Mouse (Mus musculus) embryonic facial prominence, embryonic 10.5 days (tissue): ENCODE measurements around the gene Ppm1l. TPM values are rescaled to one million over a fixed set of nuclear protein-coding genes. Genes with fewer than 3 reads are reported as not detected.

Source experiments
- DNase-seq: peaks from one replicate; pipeline ENCODE4 v3.0.0-alpha.2; 2017; ENCODE audit warnings: low spot score
- H3K27ac ChIP-seq: fragments of 300-500 bp; sonication (generic); replicated peaks from 2 replicates; pipeline ENCODE4 v1.5.1; 2016; ENCODE audit warnings: mild to moderate bottlenecking
- H3K27me3 ChIP-seq: fragments of 300-500 bp; sonication (generic); replicated peaks from 2 replicates; pipeline ENCODE4 v1.6.1; 2016; ENCODE audit warnings: low read depth, mild to moderate bottlenecking; ENCODE audit not compliant: poor library complexity, severe bottlenecking
- H3K36me3 ChIP-seq: fragments of 300-500 bp; sonication (generic); replicated peaks from 2 replicates; pipeline ENCODE4 v1.6.1; 2016; ENCODE audit warnings: mild to moderate bottlenecking, moderate library complexity
- H3K4me1 ChIP-seq: fragments of 300-500 bp; sonication (generic); 2 replicates; pipeline ENCODE4 v1.6.1; 2016
- H3K4me3 ChIP-seq: fragments of 300-500 bp; sonication (generic); 2 replicates; pipeline ENCODE4 v1.5.1; 2016; ENCODE audit warnings: mild to moderate bottlenecking, moderate library complexity
- H3K9me3 ChIP-seq: fragments of 300-500 bp; sonication (generic); 2 replicates; pipeline ENCODE4 v1.6.1; 2016; ENCODE audit warnings: mild to moderate bottlenecking
- WGBS: fragments of 180-500 bp; shearing (Covaris S2); methylation state at CpG from one replicate; pipeline ENCODE4 v1.1.7; 2016; 5-methylcytosine and 5-hydroxymethylcytosine counted together
- polyA plus RNA-seq: library from polyadenylated mRNA; unstranded; fragments of >200 nt; fragmentation: Nextera tagmentation; extraction: Ambion mirVana; gene quantifications from 2 replicates; pipeline ENCODE4 v1.2.1, GENCODE M21; 2016

Gene Ppm1l
- 10.0 and 10.4 TPM in 2 replicates for polyA plus RNA-seq

- Histone ChIP-seq H3K36me3 (no peaks in the 10 kb centered on the region), H3K27me3 (peaks cover 13% of the 10 kb centered on the region; the same call in 1 of the 2 replicates), H3K4me3 (peak within 1 kb of the TSS; percentile 80), H3K9me3 (no peaks in the 10 kb centered on the region), H3K4me1 (peaks cover 31% of the 10 kb centered on the region), H3K27ac (peak within 1 kb of the TSS; percentile 96)
- DNase-seq, result peak; percentile 98
- under 1% methylated on average over 79 of the region's 80 CpGs for WGBS
Observed at GRCm38 (mm10) chr3:69316391-69317195, at the start of gene Ppm1l. Ppm1l (plus strand) TSS chr3:69316861.

DNA sequence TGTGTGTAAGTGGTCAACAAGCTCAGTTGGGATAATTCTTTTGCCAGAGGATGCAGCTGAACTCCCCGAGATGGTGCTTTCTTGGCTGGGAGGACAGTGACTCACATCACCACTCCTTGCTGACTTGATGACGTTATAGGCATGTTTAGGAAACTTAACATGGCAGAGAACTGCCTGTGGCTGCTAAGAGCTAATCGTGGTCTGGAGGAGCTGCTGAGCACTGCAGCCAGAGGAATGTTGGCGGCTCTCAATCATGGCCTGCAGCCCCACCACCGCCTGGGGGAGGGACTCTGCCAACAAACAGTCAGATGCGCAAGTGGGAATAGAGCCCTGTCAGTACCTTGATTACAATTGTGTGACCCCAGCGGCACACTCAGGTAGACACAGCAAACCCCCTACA is 44.8 kb upstream of the Ppm1l start:
- H3K36me3 ChIP-seq, result no peaks in the 10 kb centered on the region
- H3K9me3 ChIP-seq, result no peaks in the 10 kb centered on the region
- 69% methylated on average over 7 of the region's 7 CpGs for WGBS
- no peaks in the 10 kb centered on the region for H3K4me1 ChIP-seq
- no peak overlapping the region for H3K27ac ChIP-seq
- no peak overlapping the region for H3K4me3 ChIP-seq
- DNase-seq, result no peak
- H3K27me3 ChIP-seq, result no peaks in the 10 kb centered on the region

DNA sequence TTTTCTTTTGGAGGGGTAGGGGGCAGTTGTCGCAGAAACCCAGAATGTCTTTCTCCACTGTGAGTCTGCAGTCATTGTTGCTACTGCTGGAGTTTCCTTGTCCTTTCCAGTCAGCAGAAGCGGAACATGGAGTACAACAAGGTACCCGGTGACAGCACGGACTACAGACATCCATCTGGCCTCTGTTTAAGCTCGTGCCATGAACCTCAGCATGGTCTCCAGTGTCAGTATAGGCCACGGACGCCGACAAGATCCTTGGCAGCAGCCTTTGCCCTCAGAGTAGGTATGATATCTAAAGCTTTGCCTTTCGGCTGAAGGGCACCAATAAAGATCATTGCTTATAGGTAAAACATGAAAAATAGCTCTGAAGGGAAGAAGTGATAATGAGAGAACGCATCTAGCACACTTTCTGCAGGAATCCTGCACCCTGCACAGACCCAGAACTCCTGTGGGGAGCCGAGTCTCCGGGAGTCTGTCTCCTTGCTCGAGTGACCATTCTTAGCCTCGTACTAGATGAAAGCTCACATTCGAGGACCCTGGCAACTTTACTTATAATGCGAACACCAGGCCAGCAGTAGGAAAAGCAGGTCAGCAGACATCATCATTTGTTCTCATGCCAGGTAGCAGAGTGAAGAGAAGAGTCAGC is 42.5 kb upstream of the Ppm1l start:
- Histone ChIP-seq H3K27ac (peak overlapping the region; percentile 30; the same call in 1 of the 2 replicates), H3K4me1 (no peaks in the 10 kb centered on the region), H3K27me3 (no peaks in the 10 kb centered on the region), H3K36me3 (no peaks in the 10 kb centered on the region), H3K9me3 (no peaks in the 10 kb centered on the region), H3K4me3 (no peak overlapping the region)
- WGBS, result 89% methylated on average over 16 of the region's 16 CpGs
- no peak for DNase-seq

DNA sequence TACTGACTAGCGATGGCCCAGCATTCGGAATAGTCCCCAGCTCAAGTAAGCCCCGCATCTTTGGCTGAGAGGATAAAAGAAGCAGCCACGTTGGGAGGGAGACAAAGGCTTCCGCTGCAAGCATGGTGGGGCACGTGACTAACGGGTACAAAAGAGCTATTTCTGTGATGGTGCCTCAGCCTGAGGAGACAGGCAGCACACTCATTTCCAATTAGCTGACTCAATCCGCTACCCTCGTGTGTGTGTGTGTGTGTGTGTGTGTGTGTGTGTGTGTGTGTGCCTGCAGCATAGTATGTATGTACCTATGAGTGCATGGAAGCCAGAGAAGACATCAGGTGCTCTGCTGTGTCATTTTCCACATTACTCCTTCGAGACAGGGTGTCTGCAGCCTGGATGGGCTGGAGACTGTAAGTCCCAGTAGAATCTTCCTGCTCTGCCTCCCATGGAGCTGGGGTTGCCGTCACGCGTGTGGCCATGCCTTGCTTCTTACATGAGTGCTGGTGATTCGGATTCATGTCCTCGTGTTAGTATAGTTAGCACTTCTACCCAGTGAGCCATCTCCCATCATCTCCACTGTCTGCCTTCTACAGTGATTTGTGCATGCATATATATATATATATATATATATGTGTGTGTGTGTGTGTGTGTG is 41.9 kb upstream of the Ppm1l start:
- no peaks in the 10 kb centered on the region for H3K36me3 ChIP-seq
- no peaks in the 10 kb centered on the region for H3K4me1 ChIP-seq
- peak overlapping the region; percentile 30 for H3K27ac ChIP-seq
- 77% methylated on average over 15 of the region's 15 CpGs for WGBS
- peak; percentile 21 for DNase-seq
- H3K4me3 ChIP-seq, result no peak overlapping the region
- H3K9me3 ChIP-seq, result no peaks in the 10 kb centered on the region
- no peaks in the 10 kb centered on the region for H3K27me3 ChIP-seq

DNA sequence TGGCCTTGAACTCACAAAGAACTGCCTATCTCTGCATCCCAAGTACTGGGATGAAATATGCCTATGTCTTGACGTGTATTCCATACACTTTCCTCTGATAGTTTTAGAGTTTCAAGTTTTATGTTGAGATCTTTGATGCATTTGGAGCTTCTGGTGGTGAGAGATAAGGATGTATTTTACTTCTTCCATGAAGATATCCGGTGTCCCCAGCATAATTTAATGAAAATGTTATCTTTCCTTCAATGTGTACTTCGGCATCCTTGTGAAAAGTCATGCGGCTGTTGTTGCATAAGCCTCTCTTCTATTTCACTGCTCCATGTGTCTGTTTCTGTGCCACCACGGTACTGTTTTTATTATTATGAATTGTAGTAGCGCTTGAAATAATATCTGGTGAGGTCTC is 38.0 kb upstream of the Ppm1l start:
- no peak overlapping the region for H3K27ac ChIP-seq
- no peaks in the 10 kb centered on the region for H3K9me3 ChIP-seq
- H3K27me3 ChIP-seq, result no peaks in the 10 kb centered on the region
- WGBS, result 89% methylated on average over 6 of the region's 6 CpGs
- H3K4me3 ChIP-seq, result no peak overlapping the region
- no peak for DNase-seq
- no peaks in the 10 kb centered on the region for H3K4me1 ChIP-seq
- no peaks in the 10 kb centered on the region for H3K36me3 ChIP-seq

DNA sequence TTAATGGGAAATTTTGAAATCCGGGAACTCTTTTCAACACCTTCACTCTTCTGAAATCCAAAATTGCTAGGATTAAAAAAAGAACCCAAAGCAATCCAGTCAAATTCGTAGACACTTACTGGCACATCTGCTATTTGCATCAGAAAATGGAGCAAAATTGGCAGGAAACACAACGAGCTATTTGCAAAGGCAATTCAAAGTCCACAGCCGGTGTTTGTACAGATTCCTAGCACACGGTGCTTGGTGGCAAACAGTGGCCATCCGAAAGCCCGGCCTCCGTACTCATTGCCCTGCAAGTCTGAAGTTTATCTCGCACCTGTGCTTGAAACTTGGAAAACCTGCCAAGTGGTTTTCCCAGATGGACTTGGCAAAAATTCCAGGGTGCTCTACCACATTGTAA is 34.3 kb upstream of the Ppm1l start:
- no peak overlapping the region for H3K27ac ChIP-seq
- no peaks in the 10 kb centered on the region for H3K36me3 ChIP-seq
- no peaks in the 10 kb centered on the region for H3K4me1 ChIP-seq
- H3K9me3 ChIP-seq, result no peaks in the 10 kb centered on the region
- WGBS, result 83% methylated on average over 9 of the region's 9 CpGs
- no peaks in the 10 kb centered on the region for H3K27me3 ChIP-seq
- no peak overlapping the region for H3K4me3 ChIP-seq
- no peak for DNase-seq

- Histone ChIP-seq H3K4me1 (no peaks in the 10 kb centered on the region), H3K36me3 (no peaks in the 10 kb centered on the region), H3K9me3 (no peaks in the 10 kb centered on the region), H3K27me3 (no peaks in the 10 kb centered on the region), H3K27ac (no peak overlapping the region), H3K4me3 (no peak overlapping the region)
- WGBS, result 84% methylated on average over 7 of the region's 7 CpGs
- no peak for DNase-seq
Observed at GRCm38 (mm10) chr3:69283085-69283847, 33.4 kb upstream of the Ppm1l start.

DNA sequence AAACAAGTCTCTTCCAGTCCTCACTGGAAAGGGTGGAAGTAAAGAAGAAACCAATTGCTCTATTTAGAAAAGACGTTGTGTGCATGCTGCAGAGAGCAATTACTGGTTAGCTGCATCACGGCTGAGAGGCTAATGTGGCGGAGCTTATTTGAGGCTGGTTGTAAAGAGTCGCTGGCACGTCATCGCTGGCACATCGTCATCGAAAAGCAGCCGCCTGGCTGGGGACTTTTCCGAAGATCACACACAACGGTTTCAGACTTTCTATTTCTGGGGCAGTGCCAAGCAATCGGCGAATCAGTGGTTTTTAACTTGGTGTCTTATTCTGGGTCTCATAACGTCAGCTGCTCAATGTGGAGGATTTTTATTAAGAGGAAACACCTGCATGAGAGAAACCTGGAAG is 26.8 kb upstream of the Ppm1l start:
- Histone ChIP-seq H3K4me1 (no peaks in the 10 kb centered on the region), H3K36me3 (no peaks in the 10 kb centered on the region), H3K27ac (no peak overlapping the region), H3K4me3 (no peak overlapping the region), H3K27me3 (no peaks in the 10 kb centered on the region), H3K9me3 (no peaks in the 10 kb centered on the region)
- 87% methylated on average over 14 of the region's 14 CpGs for WGBS
- no peak for DNase-seq

GRCm38 (mm10) chr3:69290294-69290693 is 26.4 kb upstream of the Ppm1l start:
- H3K27ac ChIP-seq, result no peak overlapping the region
- no peaks in the 10 kb centered on the region for H3K36me3 ChIP-seq
- no peaks in the 10 kb centered on the region for H3K4me1 ChIP-seq
- no peak overlapping the region for H3K4me3 ChIP-seq
- 89% methylated on average over 7 of the region's 7 CpGs for WGBS
- no peak for DNase-seq
- H3K27me3 ChIP-seq, result no peaks in the 10 kb centered on the region
- no peaks in the 10 kb centered on the region for H3K9me3 ChIP-seq

DNA sequence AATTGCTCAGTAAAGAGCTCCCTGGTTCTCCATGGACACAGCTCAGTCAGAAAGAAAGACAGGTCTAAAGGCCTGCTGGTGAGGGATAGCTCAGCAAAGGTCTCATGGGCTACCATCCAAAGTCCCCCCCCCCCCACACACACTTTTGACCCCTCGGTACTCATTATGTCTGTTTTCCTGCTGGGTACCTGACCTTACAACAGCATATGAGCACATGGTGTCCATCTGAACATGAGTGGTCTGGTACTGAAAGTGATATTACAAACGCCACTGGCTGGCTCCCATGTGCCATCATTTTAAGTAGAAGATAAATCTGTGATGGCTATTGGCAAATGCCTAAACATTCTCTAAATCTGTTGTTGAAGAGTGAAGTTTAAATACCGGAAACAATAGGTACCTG is 25.8 kb upstream of the Ppm1l start:
- H3K27ac ChIP-seq, result no peak overlapping the region
- DNase-seq, result no peak
- H3K36me3 ChIP-seq, result no peaks in the 10 kb centered on the region
- no peaks in the 10 kb centered on the region for H3K4me1 ChIP-seq
- no peaks in the 10 kb centered on the region for H3K27me3 ChIP-seq
- WGBS, result 82% methylated on average over 3 of the region's 3 CpGs
- no peak overlapping the region for H3K4me3 ChIP-seq
- H3K9me3 ChIP-seq, result no peaks in the 10 kb centered on the region

GRCm38 (mm10) chr3:69292628-69293027 is 24.0 kb upstream of the Ppm1l start:
- Histone ChIP-seq H3K4me3 (no peak overlapping the region), H3K9me3 (no peaks in the 10 kb centered on the region), H3K27me3 (no peaks in the 10 kb centered on the region), H3K4me1 (no peaks in the 10 kb centered on the region), H3K27ac (no peak overlapping the region), H3K36me3 (no peaks in the 10 kb centered on the region)
- 71% methylated on average over 1 of the region's 1 CpGs for WGBS
- DNase-seq, result no peak

- Histone ChIP-seq H3K27ac (no peak overlapping the region), H3K4me1 (no peaks in the 10 kb centered on the region), H3K9me3 (no peaks in the 10 kb centered on the region), H3K36me3 (no peaks in the 10 kb centered on the region), H3K4me3 (no peak overlapping the region), H3K27me3 (no peaks in the 10 kb centered on the region)
- 85% methylated on average over 8 of the region's 8 CpGs for WGBS
- DNase-seq, result no peak
Observed at GRCm38 (mm10) chr3:69296270-69296669, 20.4 kb upstream of the Ppm1l start.
